Mouse (Mus musculus) stomach, postnatal 0 days (tissue): ENCODE measurements around the gene Abcc6.

ENCODE experiments used
- CTCF ChIP-seq: IDR thresholded peaks from 2 replicates; pipeline ENCODE4 v1.5.1; 2016; ENCODE audit warnings: antibody characterized with exemption, low read depth, mild to moderate bottlenecking, moderate library complexity
- EP300 ChIP-seq: optimal IDR thresholded peaks from 2 replicates; pipeline ENCODE3; 2016; ENCODE audit warnings: antibody characterized with exemption

GRCm38 (mm10) chr7:45949061-45949460 lies 81.0 kb downstream of the Abcc6 start:
- TF ChIP-seq CTCF (no peak), EP300 (no peak)
